Mouse (Mus musculus): ENCODE measurements around the gene Desi1. TPM values are rescaled to one million over a fixed set of nuclear protein-coding genes. Genes with fewer than 3 reads are reported as not detected.

Desi1 gene
- polyA plus RNA-seq, 1 experiment = 199 TPM

- H3K36me3 ChIP-seq (ENCODE audit: control insufficient read depth, insufficient read depth, low read length) = no peaks in the 10 kb centered on the region
- no peak for TF ChIP-seq CTCF (IDR thresholded peaks at IDR 0.05; ENCODE audit: borderline replicate concordance, control insufficient read depth, extremely low read depth, insufficient read depth, low read length, poor library complexity)
- TF ChIP-seq POLR2A (IDR thresholded peaks at IDR 0.05; ENCODE audit: control insufficient read depth, extremely low read depth, insufficient read depth, low read length, poor library complexity) = no peak
- no peaks in the 10 kb centered on the region; the same call in 1 of the 2 replicates for H3K4me1 ChIP-seq (replicated peaks; ENCODE audit: control insufficient read depth, insufficient read depth, low read length)
- no peak for DNase-seq
- WGBS = 78% methylated on average over 7 of the region's 7 CpGs
- no peak overlapping the region for H3K4me3 ChIP-seq (ENCODE audit: control insufficient read depth, insufficient read depth, low read length)
- H3K27ac ChIP-seq (ENCODE audit: control insufficient read depth, insufficient read depth, low read length) = no peak overlapping the region
- H3K27me3 ChIP-seq (ENCODE audit: control insufficient read depth, insufficient read depth, low read length) = no peaks in the 10 kb centered on the region
Observed at GRCm38 (mm10) chr15:81969173-81969572, 64.5 kb downstream of the Desi1 start.

- H3K36me3 ChIP-seq (ENCODE audit: control insufficient read depth, insufficient read depth, low read length) = no peaks in the 10 kb centered on the region
- no peak for DNase-seq
- TF ChIP-seq POLR2A (IDR thresholded peaks at IDR 0.05; ENCODE audit: control insufficient read depth, extremely low read depth, insufficient read depth, low read length, poor library complexity) (no peak), CTCF (IDR thresholded peaks at IDR 0.05; ENCODE audit: borderline replicate concordance, control insufficient read depth, extremely low read depth, insufficient read depth, low read length, poor library complexity) (no peak)
- no peak overlapping the region for H3K4me3 ChIP-seq (ENCODE audit: control insufficient read depth, insufficient read depth, low read length)
- WGBS = 33% methylated on average over 2 of the region's 2 CpGs
- H3K27ac ChIP-seq (ENCODE audit: control insufficient read depth, insufficient read depth, low read length) = no peak overlapping the region
- no peaks in the 10 kb centered on the region; the same call in 1 of the 2 replicates for H3K4me1 ChIP-seq (replicated peaks; ENCODE audit: control insufficient read depth, insufficient read depth, low read length)
- H3K27me3 ChIP-seq (ENCODE audit: control insufficient read depth, insufficient read depth, low read length) = no peaks in the 10 kb centered on the region
Observed at GRCm38 (mm10) chr15:81968447-81968846, 65.2 kb downstream of the Desi1 start.

GRCm38 (mm10) chr15:81967821-81968220 lies 65.8 kb downstream of the Desi1 start:
- TF ChIP-seq CTCF (IDR thresholded peaks at IDR 0.05; ENCODE audit: borderline replicate concordance, control insufficient read depth, extremely low read depth, insufficient read depth, low read length, poor library complexity) = no peak
- TF ChIP-seq POLR2A (IDR thresholded peaks at IDR 0.05; ENCODE audit: control insufficient read depth, extremely low read depth, insufficient read depth, low read length, poor library complexity) = no peak

GRCm38 (mm10) chr15:81966062-81966829 lies 67.4 kb downstream of the Desi1 start:
- no peak overlapping the region for H3K27ac ChIP-seq (ENCODE audit: control insufficient read depth, insufficient read depth, low read length)
- no peaks in the 10 kb centered on the region for H3K27me3 ChIP-seq (ENCODE audit: control insufficient read depth, insufficient read depth, low read length)
- no peaks in the 10 kb centered on the region for H3K36me3 ChIP-seq (ENCODE audit: control insufficient read depth, insufficient read depth, low read length)
- H3K4me3 ChIP-seq (ENCODE audit: control insufficient read depth, insufficient read depth, low read length) = no peak overlapping the region
- no peak for DNase-seq
- no peak for TF ChIP-seq CTCF (IDR thresholded peaks at IDR 0.05; ENCODE audit: borderline replicate concordance, control insufficient read depth, extremely low read depth, insufficient read depth, low read length, poor library complexity)
- no peak for TF ChIP-seq POLR2A (IDR thresholded peaks at IDR 0.05; ENCODE audit: control insufficient read depth, extremely low read depth, insufficient read depth, low read length, poor library complexity)
- 94% methylated on average over 14 of the region's 14 CpGs for WGBS
- H3K4me1 ChIP-seq (replicated peaks; ENCODE audit: control insufficient read depth, insufficient read depth, low read length) = peaks cover 2% of the 10 kb centered on the region; the same call in 1 of the 2 replicates

More at GRCm38 (mm10) chr15:81967821-81968220, 65.8 kb downstream of the Desi1 start:
- H3K4me3 ChIP-seq (ENCODE audit: control insufficient read depth, insufficient read depth, low read length) = no peak overlapping the region
- H3K27ac ChIP-seq (ENCODE audit: control insufficient read depth, insufficient read depth, low read length) = no peak overlapping the region
- WGBS = 97% methylated on average over 5 of the region's 5 CpGs
- no peaks in the 10 kb centered on the region for H3K36me3 ChIP-seq (ENCODE audit: control insufficient read depth, insufficient read depth, low read length)
- no peak for DNase-seq
- H3K27me3 ChIP-seq (ENCODE audit: control insufficient read depth, insufficient read depth, low read length) = no peaks in the 10 kb centered on the region
- no peaks in the 10 kb centered on the region; the same call in 1 of the 2 replicates for H3K4me1 ChIP-seq (replicated peaks; ENCODE audit: control insufficient read depth, insufficient read depth, low read length)

- DNase-seq = no peak
- no peaks in the 10 kb centered on the region for H3K27me3 ChIP-seq (ENCODE audit: control insufficient read depth, insufficient read depth, low read length)
- 91% methylated on average over 4 of the region's 4 CpGs for WGBS
- H3K4me1 ChIP-seq (replicated peaks; ENCODE audit: control insufficient read depth, insufficient read depth, low read length) = peaks cover 2% of the 10 kb centered on the region; the same call in 1 of the 2 replicates
- H3K36me3 ChIP-seq (ENCODE audit: control insufficient read depth, insufficient read depth, low read length) = no peaks in the 10 kb centered on the region
- no peak overlapping the region for H3K27ac ChIP-seq (ENCODE audit: control insufficient read depth, insufficient read depth, low read length)
- TF ChIP-seq CTCF (IDR thresholded peaks at IDR 0.05; ENCODE audit: borderline replicate concordance, control insufficient read depth, extremely low read depth, insufficient read depth, low read length, poor library complexity) (no peak), POLR2A (IDR thresholded peaks at IDR 0.05; ENCODE audit: control insufficient read depth, extremely low read depth, insufficient read depth, low read length, poor library complexity) (no peak)
- no peak overlapping the region for H3K4me3 ChIP-seq (ENCODE audit: control insufficient read depth, insufficient read depth, low read length)
Observed at GRCm38 (mm10) chr15:81964980-81965545, 68.6 kb downstream of the Desi1 start.

GRCm38 (mm10) chr15:81964262-81964661 lies 69.4 kb downstream of the Desi1 start:
- 72% methylated on average over 1 of the region's 1 CpGs for WGBS
- H3K4me3 ChIP-seq (ENCODE audit: control insufficient read depth, insufficient read depth, low read length) = no peak overlapping the region
- no peak for DNase-seq
- no peaks in the 10 kb centered on the region for H3K27me3 ChIP-seq (ENCODE audit: control insufficient read depth, insufficient read depth, low read length)
- H3K4me1 ChIP-seq (replicated peaks; ENCODE audit: control insufficient read depth, insufficient read depth, low read length) = peaks cover 5% of the 10 kb centered on the region; the same call in 1 of the 2 replicates
- TF ChIP-seq POLR2A (IDR thresholded peaks at IDR 0.05; ENCODE audit: control insufficient read depth, extremely low read depth, insufficient read depth, low read length, poor library complexity) (no peak), CTCF (IDR thresholded peaks at IDR 0.05; ENCODE audit: borderline replicate concordance, control insufficient read depth, extremely low read depth, insufficient read depth, low read length, poor library complexity) (no peak)
- H3K27ac ChIP-seq (ENCODE audit: control insufficient read depth, insufficient read depth, low read length) = no peak overlapping the region
- H3K36me3 ChIP-seq (ENCODE audit: control insufficient read depth, insufficient read depth, low read length) = no peaks in the 10 kb centered on the region

All from thymus, adult 2 months (tissue).